Mouse (Mus musculus): ENCODE measurements at regions not wholly inside any gene's neighbourhood (a gene's known extent, or its start where the extent isn't known, plus 50 kb on each side); places are given as distances from the start of the nearest gene placed in this dataset.

DNA sequence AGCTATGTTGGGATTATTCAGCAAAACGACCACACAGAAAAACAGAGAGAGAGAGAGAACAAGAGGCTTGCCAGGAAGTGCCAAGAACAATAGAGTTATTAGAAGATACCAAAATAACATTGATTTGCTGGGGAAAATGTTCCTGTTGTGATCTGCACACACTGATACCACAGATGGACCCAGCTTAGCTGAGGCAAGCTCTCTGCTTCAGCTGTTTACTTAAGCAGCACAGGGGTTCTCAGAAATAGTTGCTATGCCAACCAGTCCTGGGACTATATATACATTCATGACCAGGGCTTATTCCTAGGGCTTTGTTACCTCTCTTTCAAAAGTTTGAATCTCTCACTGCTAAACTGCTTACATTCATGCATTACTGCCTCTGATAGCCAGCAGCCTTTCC lies 790.5 kb downstream of the Diaph3 start:
- Histone ChIP-seq H3K4me2 (replicated peaks; ENCODE audit: low read depth, low read length, severe bottlenecking) (no peak overlapping the region), H3K36me3 (ENCODE audit: control insufficient read depth, insufficient read depth, low read length) (no peaks in the 10 kb centered on the region), H3K27ac (replicated peaks; ENCODE audit: low read depth, low read length) (no peak overlapping the region), H3K9ac (ENCODE audit: low read depth, low read length, severe bottlenecking) (no peak overlapping the region), H3K9me3 (ENCODE audit: control insufficient read depth, low read length) (no peaks in the 10 kb centered on the region), H3K4me3 (replicated peaks; ENCODE audit: low read length) (no peak overlapping the region), H3K27me3 (ENCODE audit: control insufficient read depth, insufficient read depth, low read length) (no peaks in the 10 kb centered on the region), H3K4me1 (ENCODE audit: control insufficient read depth, insufficient read depth, low read length) (no peaks in the 10 kb centered on the region)
- no peak for DNase-seq (ENCODE audit: low spot score)
- ATAC-seq (ENCODE audit: low FRiP score, low read depth): no peak
- TF ChIP-seq POLR2A (IDR thresholded peaks at IDR 0.05; ENCODE audit: borderline replicate concordance, extremely low read depth, insufficient read depth, insufficient read length): no peak
- 62% methylated on average over 1 of the region's 1 CpGs for WGBS

DNA sequence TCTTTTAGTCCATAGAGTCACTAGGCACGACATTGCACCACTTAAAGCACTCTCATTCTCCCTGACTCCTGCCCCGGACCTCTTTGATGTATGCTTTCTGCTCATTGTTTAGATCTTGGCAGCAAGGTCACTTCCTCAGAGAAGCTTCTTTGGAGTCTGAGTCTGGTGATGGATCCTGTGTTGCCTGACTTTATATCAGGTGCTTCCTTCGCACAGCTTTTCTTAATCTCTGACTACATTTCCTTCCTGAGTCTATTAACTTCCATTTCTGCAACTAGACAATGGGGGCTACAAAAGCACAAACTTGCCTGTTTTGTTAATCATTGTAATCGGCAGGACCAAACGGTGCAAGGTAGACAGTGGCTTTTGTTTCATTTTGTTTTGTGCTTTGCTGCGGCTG lies 802.0 kb downstream of the Diaph3 start:
- Histone ChIP-seq H3K36me3 (ENCODE audit: control insufficient read depth, insufficient read depth, low read length) (no peaks in the 10 kb centered on the region), H3K9me3 (ENCODE audit: control insufficient read depth, low read length) (no peaks in the 10 kb centered on the region), H3K27me3 (ENCODE audit: control insufficient read depth, insufficient read depth, low read length) (no peaks in the 10 kb centered on the region), H3K9ac (ENCODE audit: low read depth, low read length, severe bottlenecking) (no peak overlapping the region), H3K27ac (replicated peaks; ENCODE audit: low read depth, low read length) (no peak overlapping the region), H3K4me3 (replicated peaks; ENCODE audit: low read length) (no peak overlapping the region), H3K4me2 (replicated peaks; ENCODE audit: low read depth, low read length, severe bottlenecking) (no peak overlapping the region), H3K4me1 (ENCODE audit: control insufficient read depth, insufficient read depth, low read length) (no peaks in the 10 kb centered on the region)
- WGBS: 77% methylated on average over 6 of the region's 6 CpGs
- no peak for TF ChIP-seq POLR2A (IDR thresholded peaks at IDR 0.05; ENCODE audit: borderline replicate concordance, extremely low read depth, insufficient read depth, insufficient read length)
- DNase-seq (ENCODE audit: low spot score) (no peak), ATAC-seq (ENCODE audit: low FRiP score, low read depth) (no peak)

GRCm38 (mm10) chr14:86337052-86337451 lies 804.0 kb downstream of the Diaph3 start:
- Histone ChIP-seq H3K9me3 (ENCODE audit: control insufficient read depth, low read length) (no peaks in the 10 kb centered on the region), H3K36me3 (ENCODE audit: control insufficient read depth, insufficient read depth, low read length) (no peaks in the 10 kb centered on the region), H3K27me3 (ENCODE audit: control insufficient read depth, insufficient read depth, low read length) (no peaks in the 10 kb centered on the region), H3K9ac (ENCODE audit: low read depth, low read length, severe bottlenecking) (no peak overlapping the region), H3K4me3 (replicated peaks; ENCODE audit: low read length) (no peak overlapping the region), H3K27ac (replicated peaks; ENCODE audit: low read depth, low read length) (no peak overlapping the region), H3K4me2 (replicated peaks; ENCODE audit: low read depth, low read length, severe bottlenecking) (no peak overlapping the region), H3K4me1 (ENCODE audit: control insufficient read depth, insufficient read depth, low read length) (no peaks in the 10 kb centered on the region)
- no peak for TF ChIP-seq POLR2A (IDR thresholded peaks at IDR 0.05; ENCODE audit: borderline replicate concordance, extremely low read depth, insufficient read depth, insufficient read length)
- ATAC-seq (ENCODE audit: low FRiP score, low read depth) (no peak), DNase-seq (ENCODE audit: low spot score) (no peak)
- WGBS: 66% methylated on average over 5 of the region's 5 CpGs

- 88% methylated on average over 2 of the region's 2 CpGs for WGBS
- TF ChIP-seq POLR2A (IDR thresholded peaks at IDR 0.05; ENCODE audit: borderline replicate concordance, extremely low read depth, insufficient read depth, insufficient read length): no peak
- ATAC-seq (ENCODE audit: low FRiP score, low read depth) (no peak), DNase-seq (ENCODE audit: low spot score) (no peak)
- no peaks in the 10 kb centered on the region for H3K36me3 ChIP-seq (ENCODE audit: control insufficient read depth, insufficient read depth, low read length)
- no peak overlapping the region for H3K4me2 ChIP-seq (replicated peaks; ENCODE audit: low read depth, low read length, severe bottlenecking)
- no peaks in the 10 kb centered on the region for H3K9me3 ChIP-seq (ENCODE audit: control insufficient read depth, low read length)
- H3K9ac ChIP-seq (ENCODE audit: low read depth, low read length, severe bottlenecking): no peak overlapping the region
- H3K27me3 ChIP-seq (ENCODE audit: control insufficient read depth, insufficient read depth, low read length): no peaks in the 10 kb centered on the region
- no peak overlapping the region for H3K4me3 ChIP-seq (replicated peaks; ENCODE audit: low read length)
- H3K4me1 ChIP-seq (ENCODE audit: control insufficient read depth, insufficient read depth, low read length): no peaks in the 10 kb centered on the region
- no peak overlapping the region for H3K27ac ChIP-seq (replicated peaks; ENCODE audit: low read depth, low read length)
Measured at GRCm38 (mm10) chr14:86335284-86335683, 805.8 kb downstream of the Diaph3 start.

DNA sequence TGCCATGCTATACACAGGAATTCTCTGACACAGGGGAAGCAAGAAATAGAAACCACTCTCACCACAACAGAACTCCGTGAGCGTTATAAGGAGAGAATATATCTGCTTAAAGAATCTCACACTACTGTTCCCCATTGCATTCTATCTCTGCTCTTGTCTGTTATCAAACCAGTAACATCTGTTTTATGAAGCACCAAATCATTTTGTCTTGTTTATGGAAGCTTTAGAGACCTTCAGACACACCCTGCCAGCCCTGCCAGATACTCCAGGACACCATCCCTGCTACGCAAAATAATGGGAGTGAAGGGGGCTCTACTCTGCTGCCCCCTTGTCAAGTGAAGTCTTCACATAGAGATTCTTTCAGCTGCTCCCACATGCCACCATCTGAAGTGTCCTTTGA lies 811.9 kb downstream of the Diaph3 start:
- Histone ChIP-seq H3K27me3 (ENCODE audit: control insufficient read depth, insufficient read depth, low read length) (no peaks in the 10 kb centered on the region), H3K9ac (ENCODE audit: low read depth, low read length, severe bottlenecking) (no peak overlapping the region), H3K4me3 (replicated peaks; ENCODE audit: low read length) (no peak overlapping the region), H3K4me1 (ENCODE audit: control insufficient read depth, insufficient read depth, low read length) (no peaks in the 10 kb centered on the region), H3K36me3 (ENCODE audit: control insufficient read depth, insufficient read depth, low read length) (no peaks in the 10 kb centered on the region), H3K9me3 (ENCODE audit: control insufficient read depth, low read length) (no peaks in the 10 kb centered on the region), H3K4me2 (replicated peaks; ENCODE audit: low read depth, low read length, severe bottlenecking) (no peak overlapping the region), H3K27ac (replicated peaks; ENCODE audit: low read depth, low read length) (no peak overlapping the region)
- ATAC-seq (ENCODE audit: low FRiP score, low read depth): no peak
- TF ChIP-seq POLR2A (IDR thresholded peaks at IDR 0.05; ENCODE audit: borderline replicate concordance, extremely low read depth, insufficient read depth, insufficient read length): no peak
- 66% methylated on average over 3 of the region's 3 CpGs for WGBS
- no peak for DNase-seq (ENCODE audit: low spot score)

- Histone ChIP-seq H3K36me3 (ENCODE audit: control insufficient read depth, insufficient read depth, low read length) (no peaks in the 10 kb centered on the region), H3K27ac (replicated peaks; ENCODE audit: low read depth, low read length) (no peak overlapping the region), H3K27me3 (ENCODE audit: control insufficient read depth, insufficient read depth, low read length) (no peaks in the 10 kb centered on the region), H3K9me3 (ENCODE audit: control insufficient read depth, low read length) (no peaks in the 10 kb centered on the region), H3K4me2 (replicated peaks; ENCODE audit: low read depth, low read length, severe bottlenecking) (no peak overlapping the region), H3K9ac (ENCODE audit: low read depth, low read length, severe bottlenecking) (no peak overlapping the region), H3K4me1 (ENCODE audit: control insufficient read depth, insufficient read depth, low read length) (no peaks in the 10 kb centered on the region), H3K4me3 (replicated peaks; ENCODE audit: low read length) (no peak overlapping the region)
- TF ChIP-seq POLR2A (IDR thresholded peaks at IDR 0.05; ENCODE audit: borderline replicate concordance, extremely low read depth, insufficient read depth, insufficient read length): no peak
- WGBS: 62% methylated on average over 9 of the region's 9 CpGs
- ATAC-seq (ENCODE audit: low FRiP score, low read depth): no peak
- no peak for DNase-seq (ENCODE audit: low spot score)
Measured at GRCm38 (mm10) chr14:86327646-86328045, 813.4 kb downstream of the Diaph3 start.

Measured in limb, embryonic 14.5 days (tissue).